Mouse (Mus musculus) kidney, postnatal 0 days (tissue): ENCODE measurements at regions not wholly inside any gene's neighbourhood (a gene's known extent, or its start where the extent isn't known, plus 50 kb on each side); places are given as distances from the start of the nearest gene placed in this dataset.

Source experiments
- ATAC-seq: fragments of 200-750 bp; cut with Nextera tagmentation; replicated peaks from 2 replicates; pipeline ENCODE4 v1.8.0; 2017; ENCODE audit warnings: low read depth, moderate number of reproducible peaks, moderate TSS enrichment, moderate library complexity; ENCODE audit not compliant: low FRiP score
- DNase-seq: peaks from one replicate; pipeline ENCODE4 v3.0.0-alpha.2; 2016; ENCODE audit warnings: low spot score
- H3K27ac ChIP-seq: fragments of 300-500 bp; sonication (generic); 2 replicates; pipeline ENCODE4 v1.5.1; 2014; ENCODE audit warnings: mild to moderate bottlenecking
- H3K27me3 ChIP-seq: fragments of 300-500 bp; sonication (generic); 2 replicates; pipeline ENCODE4 v1.6.1; 2014; ENCODE audit warnings: low read length, mixed read lengths; ENCODE audit not compliant: insufficient read depth
- H3K36me3 ChIP-seq: fragments of 300-500 bp; sonication (generic); 2 replicates; pipeline ENCODE4 v1.6.1; 2014; ENCODE audit warnings: low read length, mixed read lengths; ENCODE audit not compliant: insufficient read depth
- H3K4me1 ChIP-seq: fragments of 300-500 bp; sonication (generic); replicated peaks from 2 replicates; pipeline ENCODE4 v1.6.1; 2014; ENCODE audit warnings: antibody characterized with exemption, low read length, mixed read lengths; ENCODE audit not compliant: insufficient read depth
- H3K4me2 ChIP-seq: fragments of 300-500 bp; sonication (generic); 2 replicates; pipeline ENCODE4 v1.6.1; 2014; ENCODE audit warnings: mild to moderate bottlenecking, low read length, moderate library complexity, mixed read lengths
- H3K4me3 ChIP-seq: fragments of 300-500 bp; sonication (generic); replicated peaks from 2 replicates; pipeline ENCODE4 v1.5.1; 2014; ENCODE audit warnings: low read depth, low read length
- H3K9ac ChIP-seq: fragments of 300-500 bp; sonication (generic); 2 replicates; pipeline ENCODE4 v1.6.1; 2014; ENCODE audit warnings: low read depth, low read length
- H3K9me3 ChIP-seq: fragments of 300-500 bp; sonication (generic); replicated peaks from 2 replicates; pipeline ENCODE4 v1.6.1; 2016; ENCODE audit warnings: low read length, inconsistent platforms, mixed read lengths
- CTCF ChIP-seq: IDR thresholded peaks from 2 replicates; pipeline ENCODE4 v1.5.1; 2016; ENCODE audit warnings: antibody characterized with exemption, low read depth, mild to moderate bottlenecking, moderate library complexity
- WGBS: fragments of 180-500 bp; shearing (Covaris S2); extraction: QIAGEN DNeasy Blood & Tissue Kit; methylation state at CpG from one replicate; pipeline ENCODE4 v1.1.7; 2014; 5-methylcytosine and 5-hydroxymethylcytosine counted together

DNA sequence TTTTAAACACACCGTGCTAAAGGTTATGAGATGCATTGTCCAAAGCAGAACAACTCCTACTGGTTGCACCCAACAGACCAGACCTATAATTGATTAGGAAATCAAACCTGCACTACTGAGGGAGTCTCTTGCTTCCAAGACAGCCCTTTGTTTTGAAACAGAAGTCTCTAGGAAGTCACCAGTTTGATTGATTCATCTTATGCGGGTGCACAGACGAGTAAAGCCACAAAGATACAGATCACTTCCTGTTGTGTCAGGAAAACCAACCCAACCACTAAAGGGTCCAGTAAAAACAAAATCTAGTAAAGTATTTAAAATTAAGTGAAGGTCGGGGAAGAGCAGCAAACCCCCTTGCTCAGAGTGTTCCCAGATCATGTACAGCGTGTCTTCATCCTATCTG lies 58.3 kb upstream of the N6amt1 start:
- 62% methylated on average over 5 of the region's 5 CpGs for WGBS
- no peak overlapping the region for H3K4me2 ChIP-seq
- H3K27ac ChIP-seq, result no peak overlapping the region
- TF ChIP-seq CTCF, result no peak
- H3K9me3 ChIP-seq, result no peaks in the 10 kb centered on the region
- H3K9ac ChIP-seq, result no peak overlapping the region
- DNase-seq, result no peak
- no peak for ATAC-seq
- no peaks in the 10 kb centered on the region for H3K36me3 ChIP-seq
- H3K27me3 ChIP-seq, result no peaks in the 10 kb centered on the region
- H3K4me1 ChIP-seq, result no peaks in the 10 kb centered on the region
- no peak overlapping the region for H3K4me3 ChIP-seq

DNA sequence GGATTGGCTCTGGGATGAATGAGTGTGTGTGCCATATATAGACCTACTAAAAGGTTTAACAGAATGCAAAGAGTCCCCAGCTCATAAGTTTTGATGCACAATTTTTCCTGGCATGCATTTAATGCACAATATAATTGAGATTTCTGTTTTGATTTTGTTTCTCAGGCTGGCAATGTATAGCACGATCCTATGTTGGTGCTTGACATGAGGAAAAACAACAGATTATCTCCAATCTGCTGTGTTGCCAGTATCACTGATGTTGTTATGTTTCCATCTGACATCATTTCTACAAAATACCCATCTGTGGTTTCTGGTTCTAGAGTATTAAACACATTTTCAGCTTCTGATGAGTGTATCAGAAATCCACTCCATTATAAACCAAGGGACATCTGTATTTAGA lies 61.2 kb upstream of the N6amt1 start:
- Histone ChIP-seq H3K36me3 (no peaks in the 10 kb centered on the region), H3K27ac (no peak overlapping the region), H3K4me1 (no peaks in the 10 kb centered on the region), H3K9ac (no peak overlapping the region), H3K9me3 (no peaks in the 10 kb centered on the region), H3K4me2 (no peak overlapping the region), H3K4me3 (no peak overlapping the region), H3K27me3 (no peaks in the 10 kb centered on the region)
- 90% methylated on average over 1 of the region's 1 CpGs for WGBS
- no peak for DNase-seq
- TF ChIP-seq CTCF, result no peak
- no peak for ATAC-seq

DNA sequence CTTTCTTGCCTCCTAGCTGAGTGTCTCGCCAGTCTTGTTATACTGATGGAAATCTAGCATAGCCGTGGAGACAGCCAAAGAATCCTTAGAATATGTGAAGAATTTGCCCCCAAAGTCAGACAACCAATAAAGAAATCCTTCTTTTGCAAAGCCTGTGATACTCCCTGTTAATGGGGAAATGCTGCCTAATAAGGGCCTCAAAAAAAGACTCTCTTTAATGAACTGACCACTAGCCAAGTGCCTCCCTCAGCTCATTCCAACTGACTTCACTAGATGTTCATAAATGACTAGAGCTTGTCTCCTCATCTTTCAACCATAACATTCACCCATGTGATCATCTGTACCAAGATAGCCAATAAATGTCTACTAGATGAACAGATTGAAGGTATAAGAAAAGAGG lies 62.3 kb upstream of the N6amt1 start:
- Histone ChIP-seq H3K9ac (no peak overlapping the region), H3K4me3 (no peak overlapping the region), H3K4me2 (no peak overlapping the region), H3K27me3 (no peaks in the 10 kb centered on the region), H3K27ac (no peak overlapping the region), H3K36me3 (no peaks in the 10 kb centered on the region), H3K9me3 (no peaks in the 10 kb centered on the region), H3K4me1 (no peaks in the 10 kb centered on the region)
- no peak for ATAC-seq
- no peak for TF ChIP-seq CTCF
- WGBS, result 33% methylated on average over 2 of the region's 2 CpGs
- peak; percentile 47 for DNase-seq

DNA sequence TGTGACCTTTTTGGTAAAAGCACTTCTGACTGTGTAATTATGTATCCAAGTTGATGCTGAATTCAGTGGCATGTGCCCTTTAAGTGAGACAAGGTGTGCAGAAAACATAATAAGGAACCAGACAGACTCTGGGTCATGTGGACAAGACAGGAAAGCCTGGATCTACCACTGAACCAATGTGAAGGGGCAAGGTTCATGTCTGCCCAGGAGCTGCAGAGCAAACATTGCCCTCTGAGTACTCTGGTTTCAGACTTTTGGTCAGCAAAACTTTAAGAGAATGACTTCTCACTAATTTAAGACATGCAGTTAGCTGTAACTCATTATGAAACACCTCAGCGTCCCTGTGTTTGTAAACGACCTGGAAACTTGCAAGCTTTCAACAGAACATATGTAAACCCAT lies 68.3 kb upstream of the N6amt1 start:
- ATAC-seq (peak; percentile 77), DNase-seq (no peak)
- TF ChIP-seq CTCF, result no peak
- Histone ChIP-seq H3K27ac (no peak overlapping the region), H3K27me3 (no peaks in the 10 kb centered on the region), H3K4me3 (no peak overlapping the region), H3K4me2 (no peak overlapping the region), H3K4me1 (no peaks in the 10 kb centered on the region), H3K9ac (no peak overlapping the region), H3K9me3 (no peaks in the 10 kb centered on the region), H3K36me3 (no peaks in the 10 kb centered on the region)
- 47% methylated on average over 2 of the region's 2 CpGs for WGBS

DNA sequence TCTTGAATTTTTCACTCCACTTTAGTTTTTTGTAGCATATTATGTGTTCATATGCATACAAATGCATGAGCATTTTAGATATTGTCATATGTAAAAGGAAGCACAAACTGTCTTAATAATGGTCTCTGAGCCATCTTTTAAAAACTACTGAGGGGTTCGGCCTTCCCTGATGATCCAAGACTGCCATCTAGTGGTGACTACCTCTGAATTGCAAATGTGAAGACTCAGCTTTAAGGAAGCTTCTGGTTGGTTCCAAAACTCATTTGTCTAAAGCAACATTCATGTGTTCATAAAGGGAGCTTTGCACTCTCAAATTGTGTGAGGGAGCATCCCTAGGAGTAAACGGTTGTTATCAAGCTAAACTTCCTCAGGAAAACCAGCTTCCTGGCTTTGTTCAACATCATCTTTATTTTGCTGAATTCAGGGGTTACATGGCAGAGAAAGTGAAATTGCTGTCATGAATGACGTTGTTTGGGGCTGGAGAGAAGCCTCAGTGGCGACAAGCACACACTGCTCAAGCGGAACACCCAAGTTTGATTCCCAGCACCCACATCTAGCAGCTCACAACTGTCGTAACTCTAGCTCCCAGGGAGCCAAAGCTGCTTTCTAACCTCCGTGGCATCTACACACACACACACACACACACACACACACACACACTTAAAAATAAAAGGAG lies 69.0 kb upstream of the N6amt1 start:
- ATAC-seq (no peak), DNase-seq (peak; percentile 45)
- Histone ChIP-seq H3K27ac (no peak overlapping the region), H3K4me2 (no peak overlapping the region), H3K4me1 (no peaks in the 10 kb centered on the region), H3K9me3 (no peaks in the 10 kb centered on the region), H3K36me3 (no peaks in the 10 kb centered on the region), H3K9ac (no peak overlapping the region), H3K4me3 (no peak overlapping the region), H3K27me3 (no peaks in the 10 kb centered on the region)
- 57% methylated on average over 7 of the region's 7 CpGs for WGBS
- TF ChIP-seq CTCF, result peak; percentile 63

DNA sequence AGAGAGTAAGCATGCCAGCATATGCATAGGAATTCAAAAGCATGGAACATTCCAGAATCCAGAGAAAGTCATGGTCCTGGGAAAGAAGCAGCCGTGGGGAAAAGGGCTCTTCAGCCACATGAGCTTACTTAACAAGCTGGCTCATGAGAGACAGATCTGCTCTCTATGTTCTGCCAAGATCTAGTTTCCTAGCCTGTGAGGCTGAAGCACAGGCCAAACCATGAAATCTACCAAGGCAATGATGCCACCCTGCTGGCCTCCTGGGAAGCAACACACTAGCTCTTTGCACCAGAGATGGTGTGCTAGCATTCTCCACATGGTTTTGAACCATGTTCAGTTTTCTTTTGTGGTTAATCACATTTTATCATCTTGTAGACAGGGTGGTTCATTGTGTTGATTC lies 75.5 kb upstream of the N6amt1 start:
- no peaks in the 10 kb centered on the region for H3K36me3 ChIP-seq
- no peaks in the 10 kb centered on the region for H3K27me3 ChIP-seq
- ATAC-seq (no peak), DNase-seq (no peak)
- H3K9me3 ChIP-seq, result no peaks in the 10 kb centered on the region
- no peaks in the 10 kb centered on the region for H3K4me1 ChIP-seq
- no peak overlapping the region for H3K4me2 ChIP-seq
- no peak overlapping the region for H3K27ac ChIP-seq
- WGBS, result 58% methylated on average over 1 of the region's 1 CpGs
- TF ChIP-seq CTCF, result no peak
- no peak overlapping the region for H3K4me3 ChIP-seq
- no peak overlapping the region for H3K9ac ChIP-seq

DNA sequence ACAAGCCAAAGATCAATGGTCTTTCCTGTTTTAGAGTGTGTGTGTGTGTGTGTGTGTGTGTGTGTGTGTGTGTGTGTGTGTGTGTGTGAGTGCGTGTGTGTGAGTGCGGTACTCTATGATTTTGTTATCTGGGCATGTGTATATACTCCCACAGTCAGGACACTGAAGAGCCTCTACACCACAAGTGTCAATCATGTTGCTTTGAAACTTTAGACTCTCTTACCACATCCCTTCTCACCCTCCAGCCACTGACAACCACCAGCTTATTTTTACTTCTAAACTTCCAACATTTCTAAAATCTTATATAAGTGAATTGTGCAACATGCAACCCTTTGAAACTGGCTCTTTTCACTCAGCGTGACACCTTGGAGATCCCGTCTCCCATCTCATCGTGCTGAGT lies 81.6 kb upstream of the N6amt1 start:
- no peak overlapping the region for H3K4me2 ChIP-seq
- H3K4me3 ChIP-seq, result no peak overlapping the region
- no peaks in the 10 kb centered on the region for H3K36me3 ChIP-seq
- 89% methylated on average over 5 of the region's 5 CpGs for WGBS
- no peak for DNase-seq
- H3K9ac ChIP-seq, result no peak overlapping the region
- ATAC-seq, result no peak
- no peaks in the 10 kb centered on the region for H3K4me1 ChIP-seq
- H3K9me3 ChIP-seq, result no peaks in the 10 kb centered on the region
- no peaks in the 10 kb centered on the region for H3K27me3 ChIP-seq
- TF ChIP-seq CTCF, result no peak
- no peak overlapping the region for H3K27ac ChIP-seq
